Mouse (Mus musculus): ENCODE data around the gene Agtr1b.

Agtr1b gene

DNA sequence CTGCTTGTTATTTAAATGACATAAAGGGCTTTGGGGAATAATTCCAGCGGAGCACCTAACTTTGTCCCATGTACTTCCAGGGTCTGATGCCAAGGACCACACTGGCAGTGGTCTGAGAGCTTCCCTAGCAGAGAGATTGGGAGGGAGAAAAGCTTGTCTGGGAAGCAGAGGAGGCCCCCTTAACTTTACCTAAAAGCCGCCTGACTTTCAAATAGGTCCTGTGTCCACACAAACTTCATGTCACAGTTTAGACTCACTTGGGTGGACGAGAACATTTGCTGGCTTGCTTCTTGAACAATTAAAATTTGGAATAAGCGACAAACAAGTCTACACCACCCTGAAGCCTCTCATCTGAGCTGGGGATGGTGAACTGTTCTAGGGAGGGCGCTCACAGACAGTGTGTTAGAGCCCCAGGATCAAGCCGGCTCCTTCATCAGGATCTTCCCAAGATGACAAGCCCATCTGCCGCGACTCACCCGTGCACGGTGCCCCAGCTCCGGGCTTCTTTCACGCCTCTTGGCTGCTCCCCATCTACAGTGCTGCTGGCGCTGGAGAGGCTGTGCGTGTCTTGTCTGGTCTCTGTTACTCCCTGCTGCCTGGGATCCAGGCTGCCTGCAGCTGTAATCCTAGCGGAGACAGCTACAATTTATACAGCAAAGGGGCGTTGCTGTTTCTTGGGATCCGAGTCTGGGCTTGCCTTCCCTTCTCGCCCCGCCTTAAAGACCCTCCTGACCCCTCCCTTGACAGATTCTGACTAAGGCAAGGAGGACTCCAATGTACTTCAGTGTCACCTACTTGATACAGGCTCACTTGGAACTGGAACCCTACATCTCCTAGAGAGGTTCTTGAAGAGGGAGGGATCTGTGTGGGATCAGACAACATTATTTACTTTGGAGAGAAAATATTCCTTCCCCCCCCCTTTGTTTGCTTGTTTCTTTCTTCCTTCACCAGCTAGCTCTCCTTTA is at the start of gene Agtr1b:
TSS of gene Agtr1b (minus strand) at position 620 of the 965 bp plus-strand sequence.
- peak; percentile 42 for DNase-seq (ENCODE audit: low read depth, low spot score)

GRCm38 (mm10) chr3:20353598-20353997 is 13.4 kb downstream of the Agtr1b start:
- no peak for DNase-seq (ENCODE audit: low read depth, low spot score)

- DNase-seq (ENCODE audit: low read depth, low spot score), result no peak
These were observed 18.8 kb downstream of the Agtr1b start for GRCm38 (mm10) chr3:20348206-20348605.

DNA sequence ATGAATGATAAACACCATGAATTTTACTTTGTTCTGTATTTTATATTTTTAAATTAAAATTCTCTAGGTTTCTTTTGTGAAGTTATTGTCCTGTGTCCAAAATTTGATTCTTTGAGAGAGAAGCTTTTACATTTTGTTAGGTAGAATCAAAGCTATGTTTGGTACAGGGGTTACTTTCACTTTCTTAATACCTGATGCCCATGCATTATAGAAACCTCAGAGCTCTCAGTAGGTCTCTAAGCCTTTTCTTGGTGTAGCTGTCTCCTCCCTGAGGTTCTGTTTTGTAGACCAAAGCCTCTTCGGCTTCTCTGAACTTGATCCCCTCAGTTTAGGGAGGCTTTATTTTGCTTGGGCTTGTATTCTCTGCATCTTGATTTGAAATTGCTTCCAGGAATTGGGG is 26.6 kb downstream of the Agtr1b start:
- no peak for DNase-seq (ENCODE audit: low read depth, low spot score)

- DNase-seq (ENCODE audit: low read depth, low spot score), result peak; percentile 11
These were observed 32.3 kb downstream of the Agtr1b start for GRCm38 (mm10) chr3:20334681-20335080.

- peak; percentile 36 for DNase-seq (ENCODE audit: low read depth, low spot score)
These were observed 49.7 kb downstream of the Agtr1b start for GRCm38 (mm10) chr3:20317233-20317632.

DNA sequence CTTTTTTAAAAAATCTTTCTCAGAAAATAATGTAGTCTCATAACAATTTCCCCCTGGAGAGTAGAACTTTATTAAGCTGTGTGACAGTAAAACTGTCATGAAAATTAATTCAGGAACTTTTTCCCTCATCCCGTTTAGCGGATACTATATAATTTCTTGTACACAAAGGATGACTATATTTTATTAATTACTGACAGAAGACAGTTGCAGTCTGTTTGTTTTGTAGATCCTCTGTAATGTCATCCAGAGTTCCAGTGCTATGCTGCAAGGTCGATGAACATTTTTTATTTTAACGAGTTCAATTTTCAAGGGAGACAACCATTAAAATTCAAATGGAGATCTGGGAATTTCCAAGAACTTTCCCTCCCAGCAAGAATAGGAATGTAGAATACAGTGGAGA is 57.8 kb downstream of the Agtr1b start:
- DNase-seq (ENCODE audit: low read depth, low spot score), result no peak

DNA sequence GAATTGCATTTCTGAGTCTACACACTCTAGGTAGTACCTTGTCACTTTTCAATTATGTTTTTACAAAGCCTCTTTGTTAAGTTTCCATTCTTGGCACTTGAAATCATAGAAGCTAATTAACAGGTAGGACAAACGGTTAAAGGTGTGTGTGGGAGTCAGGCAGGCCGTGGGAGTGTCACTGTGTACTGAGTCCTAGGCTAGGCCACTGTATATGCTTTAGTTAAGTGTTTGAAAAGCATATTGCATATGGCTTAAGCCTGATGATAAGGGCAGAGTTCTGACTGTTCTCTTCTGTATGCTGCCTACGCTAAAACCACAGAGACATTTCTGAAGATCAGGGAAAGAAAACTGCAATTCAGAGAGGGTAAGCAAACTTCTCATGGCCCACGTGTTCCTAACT is 59.7 kb downstream of the Agtr1b start:
- no peak for DNase-seq (ENCODE audit: low read depth, low spot score)

DNA sequence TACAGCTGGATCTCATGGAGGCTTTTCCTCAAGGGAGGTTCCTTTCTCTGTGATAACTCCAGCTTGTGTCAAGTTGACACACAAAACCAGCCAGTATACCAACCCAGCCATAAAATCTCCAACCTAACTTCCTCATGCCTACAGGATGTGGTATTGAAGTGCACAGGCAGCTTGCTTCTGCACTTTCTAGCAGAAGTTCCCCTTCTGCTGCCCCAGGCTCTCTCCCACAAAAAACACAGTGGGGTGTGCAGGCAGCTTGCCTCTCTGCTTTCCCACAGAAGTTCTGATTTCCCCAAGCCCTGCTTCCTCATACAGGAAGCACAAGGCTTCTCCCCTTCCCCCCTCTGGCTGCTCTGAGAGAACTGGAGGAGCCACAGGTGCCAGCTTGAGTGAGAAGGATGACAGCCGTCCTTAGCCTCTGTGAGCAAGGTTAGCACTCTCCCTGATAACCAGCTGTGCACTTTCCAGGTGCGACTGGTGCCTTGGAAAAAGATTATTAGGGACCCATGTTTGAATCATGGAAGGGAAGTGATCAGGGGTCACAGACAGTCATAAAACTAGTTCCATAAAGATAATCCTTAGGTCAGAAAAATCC is 62.1 kb downstream of the Agtr1b start:
- DNase-seq (ENCODE audit: low read depth, low spot score), result no peak

DNA sequence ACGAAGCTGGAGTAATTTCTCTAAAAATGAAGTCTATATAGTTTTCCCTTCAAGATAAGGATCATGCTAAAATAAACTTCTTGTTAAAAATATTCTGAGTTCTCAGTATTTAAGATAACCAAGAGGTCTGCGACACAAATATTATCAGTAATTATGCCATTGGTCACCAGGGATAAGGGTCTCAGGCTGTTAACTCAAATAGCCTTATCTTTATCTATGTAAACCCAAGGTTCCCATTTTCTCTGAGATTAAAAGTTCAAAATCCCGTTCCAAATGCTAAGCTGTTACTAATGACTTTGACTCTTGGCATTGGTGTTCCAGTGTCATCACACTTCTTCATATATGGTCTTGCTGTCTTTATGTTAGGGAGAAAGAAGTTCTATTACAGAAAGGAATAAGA is 71.4 kb downstream of the Agtr1b start:
- no peak for DNase-seq (ENCODE audit: low read depth, low spot score)

- no peak for DNase-seq (ENCODE audit: low read depth, low spot score)
These were observed 72.2 kb downstream of the Agtr1b start for GRCm38 (mm10) chr3:20294542-20295348.

DNA sequence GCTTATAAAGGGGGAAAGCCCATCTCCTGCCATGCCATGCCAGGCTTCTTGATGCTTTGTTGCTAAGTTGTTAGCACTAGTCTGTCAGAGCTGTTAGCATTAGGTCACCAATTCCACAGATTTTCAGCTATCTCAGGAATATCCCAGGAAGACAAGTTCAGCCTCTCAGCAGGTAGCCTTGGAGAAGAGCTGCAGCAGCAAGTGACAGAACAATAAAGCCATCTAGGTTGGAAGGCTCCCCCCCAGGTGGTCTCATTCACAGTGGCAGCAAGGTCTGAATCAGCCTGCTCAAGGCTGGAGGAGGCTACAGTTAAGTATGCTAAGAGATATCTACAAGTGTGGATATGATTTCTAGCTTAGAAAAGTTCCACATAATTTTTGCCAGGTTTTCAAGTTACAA is 75.6 kb downstream of the Agtr1b start:
- DNase-seq (ENCODE audit: low read depth, low spot score), result peak; percentile 66

GRCm38 (mm10) chr3:20288761-20289160 is 78.2 kb downstream of the Agtr1b start:
- no peak for DNase-seq (ENCODE audit: low read depth, low spot score)

GRCm38 (mm10) chr3:20281796-20282195 is 85.2 kb downstream of the Agtr1b start:
- DNase-seq (ENCODE audit: low read depth, low spot score), result no peak

- DNase-seq (ENCODE audit: low read depth, low spot score), result no peak
These were observed 91.3 kb downstream of the Agtr1b start, which contains the start of gene Cpb1 for GRCm38 (mm10) chr3:20275633-20276032. Cpb1 (minus strand) TSS chr3:20275733.
